Mouse (Mus musculus) heart, embryonic 12.5 days (tissue): Measurements from ENCODE around the gene Sec31b. TPM values are rescaled to one million over a fixed set of nuclear protein-coding genes. Genes with fewer than 3 reads are reported as not detected.

Source experiments
- ATAC-seq: fragments of 200-750 bp; cut with Nextera tagmentation; 2 replicates; pipeline ENCODE4 v1.8.0; 2017; ENCODE audit warnings: moderate TSS enrichment, moderate library complexity; ENCODE audit not compliant: insufficient number of reproducible peaks, low FRiP score
- H3K27ac ChIP-seq: fragments of 300-500 bp; sonication (generic); 2 replicates; pipeline ENCODE4 v1.5.1; 2016; ENCODE audit warnings: mild to moderate bottlenecking, moderate library complexity; ENCODE audit not compliant: poor library complexity, severe bottlenecking
- H3K27me3 ChIP-seq: fragments of 300-500 bp; sonication (generic); replicated peaks from 2 replicates; pipeline ENCODE4 v1.6.1; 2016; ENCODE audit warnings: mild to moderate bottlenecking, moderate library complexity
- H3K36me3 ChIP-seq: fragments of 300-500 bp; sonication (generic); 2 replicates; pipeline ENCODE4 v1.6.1; 2016; ENCODE audit warnings: mild to moderate bottlenecking, moderate library complexity
- H3K4me1 ChIP-seq: fragments of 300-500 bp; sonication (generic); replicated peaks from 2 replicates; pipeline ENCODE4 v1.6.1; 2016; ENCODE audit warnings: mild to moderate bottlenecking
- H3K4me2 ChIP-seq: fragments of 300-500 bp; sonication (generic); 2 replicates; pipeline ENCODE4 v1.6.1; 2016; ENCODE audit warnings: mild to moderate bottlenecking, moderate library complexity
- H3K4me3 ChIP-seq: fragments of 300-500 bp; sonication (generic); 2 replicates; pipeline ENCODE4 v1.5.1; 2016; ENCODE audit warnings: mild to moderate bottlenecking
- H3K9ac ChIP-seq: fragments of 300-500 bp; sonication (generic); 2 replicates; pipeline ENCODE4 v1.6.1; 2016; ENCODE audit warnings: mild to moderate bottlenecking, moderate library complexity
- H3K9me3 ChIP-seq: fragments of 300-500 bp; sonication (generic); replicated peaks from 2 replicates; pipeline ENCODE4 v1.6.1; 2016; ENCODE audit warnings: mild to moderate bottlenecking, moderate library complexity
- WGBS: fragments of 180-500 bp; shearing (Covaris S2); methylation state at CpG from one replicate; pipeline ENCODE4 v1.1.7; 2016; 5-methylcytosine and 5-hydroxymethylcytosine counted together
- polyA plus RNA-seq: library from polyadenylated mRNA; unstranded; fragments of >200 nt; fragmentation: Nextera tagmentation; extraction: Ambion mirVana; gene quantifications from 2 replicates; pipeline ENCODE4 v1.2.1, GENCODE M21; 2016

Sec31b gene
- polyA plus RNA-seq, 1 experiment from 2014 or later: 1.5 TPM

- ATAC-seq: 0 out of 2 replicates have a peak, but pooled peaks have one; percentile 31
- Histone ChIP-seq H3K36me3 (no peaks in the 10 kb centered on the region), H3K4me3 (peak overlapping the region; percentile 50), H3K4me1 (peaks cover 32% of the 10 kb centered on the region), H3K9ac (peak overlapping the region; percentile 49; the same call in 1 of the 2 replicates), H3K27ac (no peak overlapping the region), H3K4me2 (peak overlapping the region; percentile 90), H3K27me3 (peaks cover 90% of the 10 kb centered on the region), H3K9me3 (no peaks in the 10 kb centered on the region)
- WGBS: under 1% methylated on average over 66 of the region's 66 CpGs
Observed at GRCm38 (mm10) chr19:44511451-44512231, 34.0 kb downstream of the Sec31b start.

- Histone ChIP-seq H3K36me3 (no peaks in the 10 kb centered on the region), H3K4me3 (peak overlapping the region; percentile 50; the same call in 1 of the 2 replicates), H3K9ac (no peak overlapping the region), H3K4me1 (peaks cover 32% of the 10 kb centered on the region), H3K27me3 (peaks cover 87% of the 10 kb centered on the region), H3K9me3 (no peaks in the 10 kb centered on the region), H3K4me2 (peak overlapping the region; percentile 90), H3K27ac (no peak overlapping the region)
- 6% methylated on average over 12 of the region's 12 CpGs for WGBS
- ATAC-seq: no peak
Observed at GRCm38 (mm10) chr19:44510534-44511175, 35.0 kb downstream of the Sec31b start.

- no peak for ATAC-seq
- Histone ChIP-seq H3K4me3 (no peak overlapping the region), H3K27ac (no peak overlapping the region), H3K27me3 (peaks cover 54% of the 10 kb centered on the region), H3K4me2 (no peak overlapping the region), H3K4me1 (0 out of 2 replicates have a peak, but pooled peaks cover 7% of the 10 kb centered on the region), H3K36me3 (no peaks in the 10 kb centered on the region), H3K9ac (no peak overlapping the region), H3K9me3 (no peaks in the 10 kb centered on the region)
- WGBS: 51% methylated on average over 4 of the region's 4 CpGs
Observed at GRCm38 (mm10) chr19:44502741-44503140, 42.9 kb downstream of the Sec31b start.

- H3K27ac ChIP-seq: no peak overlapping the region
- no peak overlapping the region for H3K9ac ChIP-seq
- 67% methylated on average over 6 of the region's 6 CpGs for WGBS
- 0 out of 2 replicates have a peak, but pooled peaks cover 7% of the 10 kb centered on the region for H3K4me1 ChIP-seq
- no peak for ATAC-seq
- no peak overlapping the region for H3K4me3 ChIP-seq
- H3K36me3 ChIP-seq: no peaks in the 10 kb centered on the region
- no peak overlapping the region for H3K4me2 ChIP-seq
- peaks cover 49% of the 10 kb centered on the region for H3K27me3 ChIP-seq
- H3K9me3 ChIP-seq: no peaks in the 10 kb centered on the region
Observed at GRCm38 (mm10) chr19:44501925-44502324, 43.7 kb downstream of the Sec31b start.

GRCm38 (mm10) chr19:44500240-44500639 is 45.4 kb downstream of the Sec31b start:
- peaks cover 38% of the 10 kb centered on the region for H3K27me3 ChIP-seq

GRCm38 (mm10) chr19:44498936-44499335 is 46.7 kb downstream of the Sec31b start:
- 61% methylated on average over 6 of the region's 6 CpGs for WGBS

More at GRCm38 (mm10) chr19:44500240-44500639, 45.4 kb downstream of the Sec31b start:
- Histone ChIP-seq H3K4me3 (no peak overlapping the region), H3K4me2 (no peak overlapping the region), H3K9me3 (no peaks in the 10 kb centered on the region), H3K27ac (no peak overlapping the region), H3K9ac (no peak overlapping the region), H3K36me3 (no peaks in the 10 kb centered on the region), H3K4me1 (0 out of 2 replicates have a peak, but pooled peaks cover 11% of the 10 kb centered on the region)
- WGBS: 67% methylated on average over 5 of the region's 5 CpGs
- no peak for ATAC-seq

GRCm38 (mm10) chr19:44496941-44497340 is 48.7 kb downstream of the Sec31b start:
- Histone ChIP-seq H3K9ac (no peak overlapping the region), H3K4me2 (no peak overlapping the region), H3K9me3 (no peaks in the 10 kb centered on the region), H3K36me3 (no peaks in the 10 kb centered on the region), H3K4me3 (no peak overlapping the region), H3K27ac (no peak overlapping the region), H3K27me3 (peaks cover 39% of the 10 kb centered on the region), H3K4me1 (0 out of 2 replicates have a peak, but pooled peaks cover 5% of the 10 kb centered on the region)
- WGBS: 76% methylated on average over 10 of the region's 10 CpGs
- no peak for ATAC-seq

More at GRCm38 (mm10) chr19:44498936-44499335, 46.7 kb downstream of the Sec31b start:
- Histone ChIP-seq H3K36me3 (no peaks in the 10 kb centered on the region), H3K9me3 (no peaks in the 10 kb centered on the region), H3K27me3 (peaks cover 32% of the 10 kb centered on the region), H3K4me2 (no peak overlapping the region), H3K4me3 (no peak overlapping the region), H3K9ac (no peak overlapping the region), H3K4me1 (0 out of 2 replicates have a peak, but pooled peaks cover 11% of the 10 kb centered on the region), H3K27ac (no peak overlapping the region)
- no peak for ATAC-seq

GRCm38 (mm10) chr19:44496511-44496910 is 49.2 kb downstream of the Sec31b start:
- ATAC-seq: no peak
- H3K27ac ChIP-seq: no peak overlapping the region
- WGBS: 45% methylated on average over 8 of the region's 8 CpGs
- H3K4me1 ChIP-seq: 0 out of 2 replicates have a peak, but pooled peaks cover 5% of the 10 kb centered on the region
- no peak overlapping the region for H3K4me2 ChIP-seq
- H3K9me3 ChIP-seq: no peaks in the 10 kb centered on the region
- no peak overlapping the region for H3K9ac ChIP-seq
- H3K4me3 ChIP-seq: no peak overlapping the region
- H3K27me3 ChIP-seq: peaks cover 39% of the 10 kb centered on the region
- no peaks in the 10 kb centered on the region for H3K36me3 ChIP-seq

- 33% methylated on average over 8 of the region's 8 CpGs for WGBS
- Histone ChIP-seq H3K4me3 (no peak within 1 kb of the TSS), H3K27ac (no peak within 1 kb of the TSS), H3K27me3 (peaks cover 29% of the 10 kb centered on the region), H3K4me1 (0 out of 2 replicates have a peak, but pooled peaks cover 5% of the 10 kb centered on the region), H3K9me3 (no peaks in the 10 kb centered on the region), H3K36me3 (no peaks in the 10 kb centered on the region), H3K9ac (no peak within 1 kb of the TSS), H3K4me2 (no peak within 1 kb of the TSS)
- ATAC-seq: no peak
Observed at GRCm38 (mm10) chr19:44493128-44493527, 52.5 kb downstream of the Sec31b start, which contains the start of gene Wnt8b. TSS of gene Wnt8b (plus strand) at chr19:44493472.

- Histone ChIP-seq H3K9ac (no peak overlapping the region), H3K4me3 (no peak overlapping the region), H3K27me3 (peaks cover 12% of the 10 kb centered on the region), H3K9me3 (0 out of 2 replicates have a peak, but pooled peaks cover 3% of the 10 kb centered on the region), H3K27ac (no peak overlapping the region), H3K4me1 (no peaks in the 10 kb centered on the region), H3K36me3 (no peaks in the 10 kb centered on the region), H3K4me2 (no peak overlapping the region)
- peak; percentile 29; the same call in 1 of the 2 replicates for ATAC-seq
- 9% methylated on average over 8 of the region's 8 CpGs for WGBS
Observed at GRCm38 (mm10) chr19:44487266-44487665, 58.4 kb downstream of the Sec31b start.

GRCm38 (mm10) chr19:44476541-44476940 is 69.1 kb downstream of the Sec31b start:
- Histone ChIP-seq H3K9me3 (no peaks in the 10 kb centered on the region), H3K4me1 (no peaks in the 10 kb centered on the region), H3K9ac (no peak overlapping the region), H3K4me2 (no peak overlapping the region), H3K36me3 (no peaks in the 10 kb centered on the region), H3K27me3 (peaks cover 7% of the 10 kb centered on the region; the same call in 1 of the 2 replicates), H3K4me3 (no peak overlapping the region), H3K27ac (no peak overlapping the region)
- 53% methylated on average over 3 of the region's 3 CpGs for WGBS
- no peak for ATAC-seq
